8 mouse cellular contexts compared by ENCODE assay signal in the genomic region with DNA sequence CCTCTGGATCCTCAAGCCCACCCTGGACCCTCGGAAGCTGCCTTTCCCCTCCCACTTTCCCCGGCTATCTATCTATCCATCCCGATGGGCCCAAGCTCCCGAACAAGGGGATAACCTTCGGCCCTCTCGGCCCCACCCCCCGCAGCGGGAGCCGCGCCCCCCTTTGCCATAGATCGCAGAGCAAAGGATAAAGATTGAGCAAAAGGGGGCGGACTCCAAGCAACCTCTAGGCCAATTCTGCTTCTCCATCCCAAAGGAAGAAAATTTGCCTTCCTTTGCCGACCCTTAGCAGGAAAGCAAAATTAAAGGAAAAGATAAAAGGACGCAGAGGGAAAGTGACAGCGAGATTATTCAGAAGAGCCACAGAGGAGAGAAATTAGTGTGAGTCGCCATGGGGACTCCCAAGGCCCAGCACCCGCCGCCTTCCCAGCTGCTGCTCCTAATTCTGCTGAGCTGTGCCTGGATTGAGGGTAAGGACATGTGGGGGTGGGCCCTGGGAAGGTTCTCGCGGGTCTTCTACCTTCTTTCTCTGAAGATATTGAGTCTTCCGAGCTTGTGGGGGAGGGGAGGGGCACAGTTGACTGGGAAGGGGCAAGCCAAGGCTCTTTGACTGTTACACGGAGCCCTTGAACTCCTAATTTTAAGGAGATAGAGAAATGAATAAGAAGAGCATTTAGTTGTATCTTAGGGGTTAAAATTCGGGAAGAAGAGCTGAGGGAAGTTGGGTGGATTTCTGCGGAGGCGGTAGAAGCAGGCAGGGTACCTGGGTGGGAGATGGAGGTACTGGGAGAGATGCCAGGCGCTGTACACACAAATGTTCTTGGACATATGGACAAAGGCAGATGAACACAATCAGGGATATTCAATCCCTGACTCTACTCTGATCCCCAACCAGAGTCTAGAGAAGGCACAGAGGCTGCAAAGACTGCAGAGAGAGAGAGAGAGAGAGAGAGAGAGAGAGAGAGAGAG. TPM values are rescaled to one million over a fixed set of nuclear protein-coding genes. Genes with fewer than 3 reads are reported as not detected.
A peak's percentile ranks its signal among the peaks of the same experiment; 100 is the strongest.
DNase-seq lines count a peak whose midpoint lies in the region; ATAC-seq and TF ChIP-seq lines count a peak whose summit lies in the region.

No protein-coding gene starts in this region.

- TF ChIP-seq EP300 in heart, adult 2 months (IDR thresholded peaks at IDR 0.05; ENCODE audit: insufficient read depth, low read depth, low read length): no peak

- no peak overlapping the region for H3K27ac ChIP-seq in heart, adult 2 months
- peak overlapping the region; percentile 87 for H3K27ac ChIP-seq in forebrain, embryonic 16.5 days (ENCODE audit: low read length)
- H3K27ac ChIP-seq in midbrain, embryonic 12.5 days (replicated peaks): peak overlapping the region; percentile 87

- no peaks in the 10 kb centered on the region for H3K27me3 ChIP-seq in heart, adult 2 months (ENCODE audit: control insufficient read depth, insufficient read depth, low read length)
- 0 out of 2 replicates have a peak, but pooled peaks cover 2% of the 10 kb centered on the region for H3K27me3 ChIP-seq in forebrain, embryonic 16.5 days (replicated peaks; ENCODE audit: control insufficient read depth, insufficient read depth, low read length)
- H3K27me3 ChIP-seq in midbrain, embryonic 12.5 days: peaks cover 45% of the 10 kb centered on the region

- TF ChIP-seq POLR2A in heart, adult 2 months (IDR thresholded peaks at IDR 0.05; ENCODE audit: insufficient read depth, low read depth, low read length): no peak

- H3K79me2 ChIP-seq in heart, adult 2 months (replicated peaks; ENCODE audit: control insufficient read depth, insufficient read depth, low read length): no peaks in the 10 kb centered on the region

- no peaks in the 10 kb centered on the region for H3K36me3 ChIP-seq in heart, adult 2 months (ENCODE audit: control insufficient read depth, insufficient read depth, low read length)
- peaks cover 6% of the 10 kb centered on the region; the same call in 1 of the 2 replicates for H3K36me3 ChIP-seq in forebrain, embryonic 16.5 days (ENCODE audit: control insufficient read depth, insufficient read depth)
- H3K36me3 ChIP-seq in midbrain, embryonic 12.5 days: 0 out of 2 replicates have a peak, but pooled peaks cover 5% of the 10 kb centered on the region

- DNase-seq in heart, adult 2 months: no peak
- DNase-seq in heart, adult 18-20 months: no peak
- DNase-seq in MN1 (ENCODE audit: low spot score) (peak; percentile 75), adipocyte (ENCODE audit: low spot score) (no peak)
- no peak for DNase-seq in thymus, postnatal 25 days
- no peak for DNase-seq in urinary bladder, adult 18-20 months (ENCODE audit: low spot score in 2 of 2)

- peak; percentile 7; the same call in 1 of the 2 replicates for ATAC-seq in forebrain, embryonic 16.5 days
- peak; percentile 17; the same call in 1 of the 2 replicates for ATAC-seq in midbrain, embryonic 12.5 days (ENCODE audit: low FRiP score, low read depth)

- no peak for TF ChIP-seq CTCF in heart, adult 2 months (IDR thresholded peaks at IDR 0.05)

- no peaks in the 10 kb centered on the region; the same call in 1 of the 2 replicates for H3K4me1 ChIP-seq in heart, adult 2 months (ENCODE audit: control insufficient read depth, insufficient read depth, low read length)
- H3K4me1 ChIP-seq in forebrain, embryonic 16.5 days (replicated peaks; ENCODE audit: control insufficient read depth, insufficient read depth, low read length): peaks cover 39% of the 10 kb centered on the region
- peaks cover 34% of the 10 kb centered on the region for H3K4me1 ChIP-seq in midbrain, embryonic 12.5 days

- WGBS in heart, adult 2 months: 6% methylated on average over 26 of the region's 26 CpGs
- WGBS in forebrain, embryonic 16.5 days: 3% methylated on average over 26 of the region's 26 CpGs
- WGBS in midbrain, embryonic 12.5 days: 4% methylated on average over 26 of the region's 26 CpGs

- peak overlapping the region; percentile 89 for H3K4me2 ChIP-seq in forebrain, embryonic 16.5 days (ENCODE audit: low read length)
- H3K4me2 ChIP-seq in midbrain, embryonic 12.5 days (replicated peaks): peak overlapping the region; percentile 98

- peak overlapping the region; percentile 56 for H3K4me3 ChIP-seq in heart, adult 2 months
- H3K4me3 ChIP-seq in forebrain, embryonic 16.5 days (replicated peaks; ENCODE audit: low read length): peak overlapping the region; percentile 62
- H3K4me3 ChIP-seq in midbrain, embryonic 12.5 days: peak overlapping the region; percentile 51

- intact Hi-C loops in heart, adult 2 months (cut with DNase I): no loop called here

- no peak overlapping the region for H3K9ac ChIP-seq in heart, adult 2 months (ENCODE audit: low read depth, low read length)
- H3K9ac ChIP-seq in forebrain, embryonic 16.5 days (replicated peaks; ENCODE audit: low read depth, low read length): peak overlapping the region; percentile 76
- peak overlapping the region; percentile 68 for H3K9ac ChIP-seq in midbrain, embryonic 12.5 days (replicated peaks)

- H3K9me3 ChIP-seq in forebrain, embryonic 16.5 days (ENCODE audit: control insufficient read depth, low read length): no peaks in the 10 kb centered on the region
- H3K9me3 ChIP-seq in midbrain, embryonic 12.5 days: no peaks in the 10 kb centered on the region

RNA-seq across cellular contexts. Expression of a gene that starts 0.6 kb away (rescaled TPM):
- total RNA-seq in heart, adult 2 months (2021): 1 to 10 TPM; 5.6 to 6.1 TPM
- polyA plus RNA-seq in heart, adult 2 months (2012; rRNA removed): 5.0 and 5.4 TPM in 2 replicates
- 1 to 10 TPM; 5.5 to 6.2 TPM for total RNA-seq in heart, adult 18-20 months (2021)
- 26.1 and 30.6 TPM in 2 replicates for polyA plus RNA-seq in forebrain, embryonic 16.5 days (2015; fragmentation: Nextera tagmentation; extraction: Ambion mirVana)
- 13.8 and 16.9 TPM in 2 replicates for polyA plus RNA-seq in midbrain, embryonic 12.5 days (2016; fragmentation: Nextera tagmentation; extraction: Ambion mirVana)

RNA-seq across cellular contexts. Expression of a gene that starts 1.5 kb away (rescaled TPM):
- total RNA-seq in heart, adult 2 months (2021): not detected
- 0.08 and 0.29 TPM in 2 replicates for polyA plus RNA-seq in heart, adult 2 months (2012; rRNA removed)
- total RNA-seq in heart, adult 18-20 months (2021): not detected
- polyA plus RNA-seq in forebrain, embryonic 16.5 days (2015; fragmentation: Nextera tagmentation; extraction: Ambion mirVana): 4.8 and 8.5 TPM in 2 replicates
- polyA plus RNA-seq in midbrain, embryonic 12.5 days (2016; fragmentation: Nextera tagmentation; extraction: Ambion mirVana): 1.6 and 2.7 TPM in 2 replicates

RNA-seq across cellular contexts. Expression of a gene that starts 22.3 kb away (rescaled TPM):
- total RNA-seq in heart, adult 2 months (2021): 1 to 10 TPM; 6.7 TPM
- polyA plus RNA-seq in heart, adult 2 months (2012; rRNA removed): 12.7 and 13.7 TPM in 2 replicates
- 1 to 10 TPM; 7.4 to 7.5 TPM for total RNA-seq in heart, adult 18-20 months (2021)
- polyA plus RNA-seq in forebrain, embryonic 16.5 days (2015; fragmentation: Nextera tagmentation; extraction: Ambion mirVana): 131 and 132 TPM in 2 replicates
- 50.5 and 53.7 TPM in 2 replicates for polyA plus RNA-seq in midbrain, embryonic 12.5 days (2016; fragmentation: Nextera tagmentation; extraction: Ambion mirVana)

RNA-seq across cellular contexts. Expression of a gene that starts 24.8 kb away (rescaled TPM):
- 10 to 100 TPM; 44.4 to 45.9 TPM for total RNA-seq in heart, adult 2 months (2021)
- polyA plus RNA-seq in heart, adult 2 months (2012; rRNA removed): 133 and 170 TPM in 2 replicates
- 10 to 100 TPM; 43.2 to 45.2 TPM for total RNA-seq in heart, adult 18-20 months (2021)
- 115 and 122 TPM in 2 replicates for polyA plus RNA-seq in forebrain, embryonic 16.5 days (2015; fragmentation: Nextera tagmentation; extraction: Ambion mirVana)
- polyA plus RNA-seq in midbrain, embryonic 12.5 days (2016; fragmentation: Nextera tagmentation; extraction: Ambion mirVana): 81.1 and 87.2 TPM in 2 replicates

RNA-seq across cellular contexts. Expression of a gene that starts 25.0 kb away (rescaled TPM):
- total RNA-seq in heart, adult 2 months (2021): under 1 TPM in 1 of 2 experiments, not detected in 1; 0.39 TPM
- 2.0 and 2.5 TPM in 2 replicates for polyA plus RNA-seq in heart, adult 2 months (2012; rRNA removed)
- under 1 TPM in 1 of 2 experiments, not detected in 1; 0.59 TPM for total RNA-seq in heart, adult 18-20 months (2021)
- polyA plus RNA-seq in forebrain, embryonic 16.5 days (2015; fragmentation: Nextera tagmentation; extraction: Ambion mirVana): 0.45 and 1.2 TPM in 2 replicates
- polyA plus RNA-seq in midbrain, embryonic 12.5 days (2016; fragmentation: Nextera tagmentation; extraction: Ambion mirVana): 1.0 and 1.3 TPM in 2 replicates
